Mouse (Mus musculus): ENCODE measurements around the gene Cript. TPM values are rescaled to one million over a fixed set of nuclear protein-coding genes. Genes with fewer than 3 reads are reported as not detected.
"Not testable (repeated sequence)": the region's sequence is repeated elsewhere in the genome, so short reads cannot be mapped to it uniquely, and the experiment has no call there.

Gene Cript
- polyA plus RNA-seq, 1 experiment from 2014 or later = 204 TPM

GRCm38 (mm10) chr17:87073470-87073869 lies 48.1 kb downstream of the Cript start:
- no peak for ATAC-seq (ENCODE audit: low FRiP score, low read depth)
- H3K9ac ChIP-seq = no peak overlapping the region
- no peaks in the 10 kb centered on the region for H3K36me3 ChIP-seq
- no peak overlapping the region for H3K4me2 ChIP-seq (replicated peaks)
- no peaks in the 10 kb centered on the region for H3K27me3 ChIP-seq (replicated peaks)
- H3K9me3 ChIP-seq = no peaks in the 10 kb centered on the region
- H3K4me3 ChIP-seq = no peak overlapping the region
- no peak overlapping the region for H3K27ac ChIP-seq
- no peaks in the 10 kb centered on the region for H3K4me1 ChIP-seq

DNA sequence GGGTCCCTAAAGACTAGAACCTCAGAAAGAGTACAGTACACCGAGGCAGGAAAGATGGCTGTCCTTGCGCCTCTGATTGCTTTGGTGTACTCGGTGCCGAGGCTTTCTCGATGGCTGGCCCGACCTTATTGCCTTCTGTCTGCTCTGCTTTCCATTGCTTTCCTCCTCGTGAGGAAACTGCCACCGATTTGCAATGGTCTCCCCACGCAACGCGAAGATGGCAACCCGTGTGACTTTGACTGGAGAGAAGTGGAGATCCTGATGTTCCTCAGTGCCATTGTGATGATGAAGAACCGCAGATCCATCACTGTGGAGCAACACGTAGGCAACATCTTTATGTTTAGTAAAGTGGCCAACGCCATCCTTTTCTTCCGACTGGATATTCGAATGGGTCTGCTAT lies 52.9 kb downstream of the Cript start:
- H3K9me3 ChIP-seq; ATAC-seq (ENCODE audit: low FRiP score, low read depth); H3K27me3 ChIP-seq (replicated peaks); H3K9ac ChIP-seq; H3K36me3 ChIP-seq; H3K4me2 ChIP-seq (replicated peaks); H3K4me3 ChIP-seq; H3K4me1 ChIP-seq; H3K27ac ChIP-seq: not testable (repeated sequence)
- WGBS = 94% methylated on average over 17 of the region's 17 CpGs

DNA sequence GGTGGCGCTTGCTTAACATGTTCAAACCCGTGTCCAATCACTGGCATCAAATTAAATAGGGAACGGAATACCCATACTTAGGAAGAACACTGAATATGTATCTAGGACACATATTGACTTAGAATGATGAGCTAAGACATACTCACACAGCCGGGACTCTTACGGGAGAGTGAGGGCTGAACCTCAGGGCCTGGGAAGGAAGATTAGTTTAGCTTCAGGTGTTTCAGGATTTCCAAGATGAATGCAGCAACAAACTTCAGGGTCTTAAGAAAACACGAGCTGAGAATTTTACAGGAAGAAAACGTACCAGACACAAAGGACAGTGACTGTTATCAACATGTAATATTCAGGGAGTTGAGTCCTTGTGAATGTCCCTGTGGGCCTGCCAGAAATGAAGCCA lies 55.4 kb downstream of the Cript start:
- no peak overlapping the region for H3K9ac ChIP-seq
- H3K36me3 ChIP-seq = no peaks in the 10 kb centered on the region
- no peak overlapping the region for H3K27ac ChIP-seq
- WGBS = 93% methylated on average over 7 of the region's 7 CpGs
- H3K4me2 ChIP-seq (replicated peaks) = no peak overlapping the region
- no peaks in the 10 kb centered on the region for H3K4me1 ChIP-seq
- H3K27me3 ChIP-seq (replicated peaks) = no peaks in the 10 kb centered on the region
- no peak overlapping the region for H3K4me3 ChIP-seq
- no peaks in the 10 kb centered on the region for H3K9me3 ChIP-seq
- ATAC-seq (ENCODE audit: low FRiP score, low read depth) = no peak

- Histone ChIP-seq H3K27me3 (replicated peaks) (no peaks in the 10 kb centered on the region), H3K9ac (no peak overlapping the region), H3K4me1 (no peaks in the 10 kb centered on the region), H3K9me3 (no peaks in the 10 kb centered on the region), H3K36me3 (no peaks in the 10 kb centered on the region), H3K4me2 (replicated peaks) (no peak overlapping the region), H3K4me3 (no peak overlapping the region), H3K27ac (no peak overlapping the region)
- WGBS = 93% methylated on average over 4 of the region's 4 CpGs
- no peak for ATAC-seq (ENCODE audit: low FRiP score, low read depth)
Measured at GRCm38 (mm10) chr17:87082547-87082946, 57.2 kb downstream of the Cript start.

DNA sequence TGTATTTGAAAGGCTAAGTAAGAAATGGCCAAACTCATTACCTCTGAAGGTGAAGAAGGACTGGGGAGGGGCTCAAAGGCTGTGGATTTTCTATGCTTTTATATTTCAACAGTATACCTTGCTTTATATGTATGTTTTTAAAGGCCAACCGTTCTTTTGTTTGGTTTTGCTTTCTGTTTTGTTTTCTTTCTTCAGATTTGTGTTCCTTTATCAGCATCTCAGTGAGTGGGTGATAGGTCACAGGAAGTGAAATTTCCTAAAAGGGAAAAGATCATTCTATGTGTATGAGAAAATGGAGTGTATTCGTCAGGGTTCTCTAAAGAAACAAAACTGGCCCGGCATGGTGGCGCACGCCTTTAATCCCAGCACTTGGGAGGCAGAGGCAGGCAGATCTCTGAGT lies 58.3 kb downstream of the Cript start:
- Histone ChIP-seq H3K4me3 (no peak overlapping the region), H3K9ac (no peak overlapping the region), H3K27ac (no peak overlapping the region), H3K36me3 (no peaks in the 10 kb centered on the region), H3K4me2 (replicated peaks) (no peak overlapping the region), H3K27me3 (replicated peaks) (no peaks in the 10 kb centered on the region), H3K4me1 (no peaks in the 10 kb centered on the region), H3K9me3 (no peaks in the 10 kb centered on the region)
- ATAC-seq (ENCODE audit: low FRiP score, low read depth) = no peak
- 91% methylated on average over 5 of the region's 5 CpGs for WGBS

Other genes starting within 250 kb of the Cript start
- not detected in 2 replicates for gene Tmem247, start 108.2 kb upstream of the Cript start, polyA plus RNA-seq (2016; fragmentation: Nextera tagmentation; extraction: Ambion mirVana)
- gene Atp6v1e2, start 77.7 kb upstream of the Cript start, polyA plus RNA-seq (2016; fragmentation: Nextera tagmentation; extraction: Ambion mirVana) = not detected in 2 replicates
- gene Rhoq, start 62.5 kb upstream of the Cript start, polyA plus RNA-seq (2016; fragmentation: Nextera tagmentation; extraction: Ambion mirVana) = 12.8 and 14.3 TPM in 2 replicates
- 36.8 and 40.6 TPM in 2 replicates for gene Pigf, start 144 bp upstream of the Cript start, polyA plus RNA-seq (2016; fragmentation: Nextera tagmentation; extraction: Ambion mirVana)
- 17.8 and 18.6 TPM in 2 replicates for gene Socs5, start 82.1 kb downstream of the Cript start, polyA plus RNA-seq (2016; fragmentation: Nextera tagmentation; extraction: Ambion mirVana)
- gene Mcfd2, start 240.4 kb downstream of the Cript start, polyA plus RNA-seq (2016; fragmentation: Nextera tagmentation; extraction: Ambion mirVana) = 53.0 and 55.7 TPM in 2 replicates

Measured in neural tube, embryonic 12.5 days (tissue).